Mouse (Mus musculus) liver, adult 2 months (tissue): Measurements from ENCODE around the gene Zc3h4. TPM values are rescaled to one million over a fixed set of nuclear protein-coding genes. Genes with fewer than 3 reads are reported as not detected.

ENCODE experiments used
- DNase-seq: peaks from one replicate; pipeline ENCODE4 v3.0.0-alpha.2; 2011; ENCODE audit warnings: low read depth, low spot score; ENCODE audit errors: extremely low read depth
- H3K27ac ChIP-seq: fragments of 200-500 bp; replicated peaks from 2 replicates; pipeline ENCODE4 v1.5.1; 2012; ENCODE audit warnings: low read depth, mild to moderate bottlenecking, control low read depth, inconsistent platforms, low read length; ENCODE audit not compliant: insufficient read depth
- H3K27me3 ChIP-seq: fragments of 200-500 bp; 2 replicates; pipeline ENCODE4 v1.6.1; 2012; ENCODE audit warnings: mild to moderate bottlenecking, moderate library complexity, low read length, inconsistent platforms; ENCODE audit not compliant: control insufficient read depth, insufficient read depth
- H3K36me3 ChIP-seq: fragments of 200-500 bp; 2 replicates; pipeline ENCODE4 v1.6.1; 2012; ENCODE audit warnings: low read length, inconsistent platforms; ENCODE audit not compliant: control insufficient read depth, insufficient read depth
- H3K4me1 ChIP-seq: fragments of 200-500 bp; 2 replicates; pipeline ENCODE4 v1.6.1; 2011; ENCODE audit warnings: low read length; ENCODE audit not compliant: control insufficient read depth, insufficient read depth
- H3K4me3 ChIP-seq: fragments of 200-500 bp; 2 replicates; pipeline ENCODE4 v1.5.1; 2011; ENCODE audit warnings: low read depth, mild to moderate bottlenecking, control low read depth, low read length, moderate library complexity; ENCODE audit not compliant: insufficient read depth
- H3K79me2 ChIP-seq: fragments of 200-500 bp; 2 replicates; pipeline ENCODE4 v1.6.1; 2012; ENCODE audit warnings: inconsistent platforms, mild to moderate bottlenecking, low read length, moderate library complexity; ENCODE audit not compliant: control insufficient read depth, insufficient read depth
- H3K9ac ChIP-seq: fragments of 200-500 bp; 2 replicates; pipeline ENCODE4 v1.6.1; 2012; ENCODE audit warnings: low read depth, mild to moderate bottlenecking, control low read depth, inconsistent platforms, low read length
- CTCF ChIP-seq: fragments of 200-500 bp; IDR thresholded peaks from 2 replicates; pipeline ENCODE4 v1.5.1; 2011; ENCODE audit warnings: low read depth, low read length, control low read depth
- POLR2A ChIP-seq: fragments of 200-500 bp; IDR thresholded peaks from 2 replicates; pipeline ENCODE4 v1.6.1; 2011; ENCODE audit warnings: low read length, control low read depth; ENCODE audit not compliant: insufficient read depth; ENCODE audit errors: extremely low read depth
- WGBS: fragments of 180-500 bp; shearing (Covaris S2); methylation state at CpG from one replicate; pipeline ENCODE4 v1.1.7; 2018; 5-methylcytosine and 5-hydroxymethylcytosine counted together
- polyA plus RNA-seq: library from polyadenylated mRNA; depleted of rRNA; stranded (reverse); fragments of >200 nt; gene quantifications from 2 replicates; pipeline ENCODE4 v1.2.3, GENCODE M21; 2012
- total RNA-seq: library from RNA; depleted of rRNA; stranded (reverse); fragments of >200 nt; gene quantifications from 2 replicates; pipeline ENCODE4 v1.2.3, GENCODE M21; 2014

Zc3h4 gene
- total and polyA plus RNA-seq, 2 experiments = 5.2 to 14.3 TPM

GRCm38 (mm10) chr7:16455016-16455415 lies 54.3 kb downstream of the Zc3h4 start:
- peaks cover 2% of the 10 kb centered on the region; the same call in 1 of the 2 replicates for H3K4me1 ChIP-seq
- DNase-seq = no peak
- no peaks in the 10 kb centered on the region for H3K79me2 ChIP-seq
- H3K27ac ChIP-seq = no peak overlapping the region
- no peak overlapping the region for H3K4me3 ChIP-seq
- H3K36me3 ChIP-seq = no peaks in the 10 kb centered on the region
- TF ChIP-seq POLR2A (no peak), CTCF (no peak)
- no peak overlapping the region for H3K9ac ChIP-seq
- WGBS = 96% methylated on average over 14 of the region's 14 CpGs
- no peaks in the 10 kb centered on the region for H3K27me3 ChIP-seq

- TF ChIP-seq CTCF (no peak), POLR2A (no peak)
- WGBS = 84% methylated on average over 5 of the region's 5 CpGs
- peaks cover 2% of the 10 kb centered on the region; the same call in 1 of the 2 replicates for H3K4me1 ChIP-seq
Observed at GRCm38 (mm10) chr7:16456289-16456688, 55.6 kb downstream of the Zc3h4 start.

GRCm38 (mm10) chr7:16460566-16460965 lies 59.9 kb downstream of the Zc3h4 start:
- H3K27me3 ChIP-seq = no peaks in the 10 kb centered on the region

More at GRCm38 (mm10) chr7:16456289-16456688, 55.6 kb downstream of the Zc3h4 start:
- Histone ChIP-seq H3K27ac (no peak overlapping the region), H3K9ac (no peak overlapping the region), H3K4me3 (no peak overlapping the region), H3K79me2 (no peaks in the 10 kb centered on the region), H3K36me3 (no peaks in the 10 kb centered on the region), H3K27me3 (no peaks in the 10 kb centered on the region)
- DNase-seq = no peak

GRCm38 (mm10) chr7:16461151-16461550 lies 60.4 kb downstream of the Zc3h4 start:
- Histone ChIP-seq H3K79me2 (no peaks in the 10 kb centered on the region), H3K9ac (no peak overlapping the region), H3K36me3 (no peaks in the 10 kb centered on the region), H3K4me1 (no peaks in the 10 kb centered on the region), H3K4me3 (no peak overlapping the region), H3K27me3 (no peaks in the 10 kb centered on the region), H3K27ac (no peak overlapping the region)
- WGBS = 60% methylated on average over 6 of the region's 6 CpGs
- DNase-seq = no peak
- TF ChIP-seq POLR2A (no peak), CTCF (no peak)

More at GRCm38 (mm10) chr7:16460566-16460965, 59.9 kb downstream of the Zc3h4 start:
- Histone ChIP-seq H3K27ac (no peak overlapping the region), H3K9ac (no peak overlapping the region), H3K36me3 (no peaks in the 10 kb centered on the region), H3K4me3 (no peak overlapping the region), H3K79me2 (no peaks in the 10 kb centered on the region), H3K4me1 (no peaks in the 10 kb centered on the region)
- TF ChIP-seq CTCF (no peak), POLR2A (no peak)
- WGBS = 51% methylated on average over 13 of the region's 13 CpGs
- DNase-seq = no peak

- WGBS = 79% methylated on average over 6 of the region's 6 CpGs
- Histone ChIP-seq H3K36me3 (no peaks in the 10 kb centered on the region), H3K4me3 (no peak overlapping the region), H3K27me3 (no peaks in the 10 kb centered on the region), H3K4me1 (no peaks in the 10 kb centered on the region), H3K27ac (no peak overlapping the region), H3K9ac (no peak overlapping the region), H3K79me2 (no peaks in the 10 kb centered on the region)
- no peak for TF ChIP-seq POLR2A
- TF ChIP-seq CTCF = no peak
- no peak for DNase-seq
Observed at GRCm38 (mm10) chr7:16461705-16462104, 61.0 kb downstream of the Zc3h4 start.

GRCm38 (mm10) chr7:16463214-16463613 lies 62.5 kb downstream of the Zc3h4 start:
- Histone ChIP-seq H3K27me3 (no peaks in the 10 kb centered on the region), H3K4me3 (no peak overlapping the region), H3K79me2 (no peaks in the 10 kb centered on the region), H3K27ac (no peak overlapping the region), H3K9ac (no peak overlapping the region), H3K4me1 (no peaks in the 10 kb centered on the region), H3K36me3 (no peaks in the 10 kb centered on the region)
- TF ChIP-seq CTCF (peak; percentile 98), POLR2A (no peak)
- 2% methylated on average over 14 of the region's 14 CpGs for WGBS
- peak; percentile 32 for DNase-seq
